Mouse (Mus musculus) ES-E14 (cell line): ENCODE data around the gene Mrpl42. TPM values are rescaled to one million over a fixed set of nuclear protein-coding genes. Genes with fewer than 3 reads are reported as not detected.

Experiments used
- DNase-seq: peaks from one replicate; pipeline ENCODE4 v3.0.0-alpha.2; 2013; ENCODE audit warnings: low read depth, low spot score
- H3K27ac ChIP-seq: 2 replicates; pipeline ENCODE4 v1.5.1; 2012; ENCODE audit warnings: low read depth, mild to moderate bottlenecking, low read length, moderate library complexity, mixed read lengths; ENCODE audit not compliant: poor library complexity, insufficient read depth, severe bottlenecking
- H3K36me3 ChIP-seq: 2 replicates; pipeline ENCODE4 v1.6.1; 2012; ENCODE audit warnings: mild to moderate bottlenecking, low read length, moderate library complexity, mixed read lengths; ENCODE audit not compliant: control insufficient read depth, poor library complexity, insufficient read depth, severe bottlenecking
- H3K4me1 ChIP-seq, 2 experiments: fragments of 150-350 bp in 1 of 2; sonication (generic) in 1 of 2; 2 replicates each; pipeline ENCODE4 v1.6.1; 2012; ENCODE audit warnings: low read length in 2 of 2, mild to moderate bottlenecking in 1 of 2, mixed read lengths in 1 of 2; ENCODE audit not compliant: control insufficient read depth in 2 of 2, insufficient read depth in 2 of 2, poor library complexity in 1 of 2
- H3K4me3 ChIP-seq, 2 experiments: fragments of 150-350 bp in 1 of 2; sonication (generic) in 1 of 2; 2 replicates each; pipeline ENCODE4 v1.5.1; 2012; ENCODE audit warnings: low read length in 2 of 2, low read depth in 1 of 2, mild to moderate bottlenecking in 1 of 2, mixed read lengths in 1 of 2; ENCODE audit not compliant: insufficient read depth in 1 of 2, poor library complexity in 1 of 2, severe bottlenecking in 1 of 2
- H3K9ac ChIP-seq: 2 replicates; pipeline ENCODE4 v1.6.1; 2012; ENCODE audit warnings: low read depth, mild to moderate bottlenecking, low read length, mixed read lengths; ENCODE audit not compliant: poor library complexity, insufficient read depth, severe bottlenecking
- H3K9me3 ChIP-seq: fragments of 150-350 bp; sonication (generic); 2 replicates; pipeline ENCODE4 v1.6.1; 2012; ENCODE audit warnings: low read depth, mild to moderate bottlenecking, low read length; ENCODE audit not compliant: control insufficient read depth, insufficient read depth
- CHD2 ChIP-seq: IDR thresholded peaks from 2 replicates; pipeline ENCODE4 v1.6.1; 2014; ENCODE audit warnings: mild to moderate bottlenecking, low read depth, low read length, inconsistent platforms
- HCFC1 ChIP-seq: IDR thresholded peaks from 2 replicates; pipeline ENCODE4 v1.6.1; 2012; ENCODE audit warnings: low read length, inconsistent platforms, borderline replicate concordance; ENCODE audit not compliant: insufficient read depth
- MAFK ChIP-seq: IDR thresholded peaks from 2 replicates; pipeline ENCODE4 v1.6.1; 2014; ENCODE audit warnings: mild to moderate bottlenecking, low read depth, low read length, inconsistent platforms; ENCODE audit not compliant: insufficient read depth
- ZC3H11A ChIP-seq: IDR thresholded peaks from 2 replicates; pipeline ENCODE4 v1.6.1; 2012; ENCODE audit warnings: low read depth, mild to moderate bottlenecking, inconsistent platforms, low read length, borderline replicate concordance
- ZNF384 ChIP-seq: IDR thresholded peaks from 2 replicates; pipeline ENCODE4 v1.6.1; 2012; ENCODE audit warnings: low read depth, low read length, inconsistent platforms
- in situ Hi-C, 2 experiments: fragments of 600-800 bp; cut with MboI; formaldehyde crosslinking; loops; one replicate each; pipeline ENCODE4 v1.15.1; 2025; ENCODE audit warnings: low sequenced_read_pairs in 2 of 2, inconsistent platforms in 1 of 2; ENCODE audit not compliant: unreplicated experiment in 2 of 2
- total RNA-seq: library from RNA; depleted of rRNA; stranded (reverse); fragments of 300-350 nt; gene quantifications from 2 replicates; pipeline ENCODE4 v1.2.3, GENCODE M21; 2012

The Mrpl42 gene
- total RNA-seq, 1 experiment = 163 TPM

DNA sequence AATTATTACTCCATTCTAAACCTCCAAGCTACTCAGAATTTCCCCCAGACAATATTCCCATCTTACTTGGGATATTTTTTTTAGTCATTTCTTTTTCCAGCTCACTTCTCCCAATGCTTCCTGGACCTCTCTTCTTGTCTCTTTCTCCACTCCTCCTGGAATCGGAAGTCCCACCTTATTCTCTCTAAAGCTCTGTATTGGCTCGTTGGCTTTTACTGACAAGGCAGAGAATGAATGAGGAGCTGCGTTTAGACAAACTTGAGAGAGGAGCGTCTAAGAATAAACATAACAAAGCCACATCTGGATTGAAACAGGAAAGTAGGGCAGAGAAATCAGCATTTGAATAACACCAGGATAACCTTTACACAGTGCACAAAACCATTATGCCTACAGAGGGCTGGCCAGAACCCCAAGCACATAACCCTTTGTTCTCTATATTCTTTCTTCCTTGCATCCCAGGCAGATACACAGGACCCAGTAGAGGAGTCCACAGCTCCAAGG lies 40.6 kb downstream of the Mrpl42 start:
- Histone ChIP-seq H3K9ac (0 out of 2 replicates have a peak overlapping the region, but pooled peaks have one; percentile 31), H3K9me3 (no peaks in the 10 kb centered on the region), H3K36me3 (peaks cover 3% of the 10 kb centered on the region; the same call in 1 of the 2 replicates), H3K4me3 (peak overlapping the region; percentile 60 to 70; a peak in 3 of 4 replicates), H3K4me1 (peaks cover 12 to 18% of the 10 kb centered on the region in 2 experiments; a peak in 3 of 4 replicates), H3K27ac (peak overlapping the region; percentile 92)
- DNase-seq = peak; percentile 76
- TF ChIP-seq ZC3H11A = no peak
- TF ChIP-seq CHD2 = peak; percentile 91
- TF ChIP-seq ZNF384 = no peak
- TF ChIP-seq MAFK = no peak
- no peak for TF ChIP-seq HCFC1
- in situ Hi-C loops = loop anchor here in 1 of 2 experiments (25.0 kb wide), 1 partner anchor 774 kb away; the partner anchor contains the start of gene Cep83

DNA sequence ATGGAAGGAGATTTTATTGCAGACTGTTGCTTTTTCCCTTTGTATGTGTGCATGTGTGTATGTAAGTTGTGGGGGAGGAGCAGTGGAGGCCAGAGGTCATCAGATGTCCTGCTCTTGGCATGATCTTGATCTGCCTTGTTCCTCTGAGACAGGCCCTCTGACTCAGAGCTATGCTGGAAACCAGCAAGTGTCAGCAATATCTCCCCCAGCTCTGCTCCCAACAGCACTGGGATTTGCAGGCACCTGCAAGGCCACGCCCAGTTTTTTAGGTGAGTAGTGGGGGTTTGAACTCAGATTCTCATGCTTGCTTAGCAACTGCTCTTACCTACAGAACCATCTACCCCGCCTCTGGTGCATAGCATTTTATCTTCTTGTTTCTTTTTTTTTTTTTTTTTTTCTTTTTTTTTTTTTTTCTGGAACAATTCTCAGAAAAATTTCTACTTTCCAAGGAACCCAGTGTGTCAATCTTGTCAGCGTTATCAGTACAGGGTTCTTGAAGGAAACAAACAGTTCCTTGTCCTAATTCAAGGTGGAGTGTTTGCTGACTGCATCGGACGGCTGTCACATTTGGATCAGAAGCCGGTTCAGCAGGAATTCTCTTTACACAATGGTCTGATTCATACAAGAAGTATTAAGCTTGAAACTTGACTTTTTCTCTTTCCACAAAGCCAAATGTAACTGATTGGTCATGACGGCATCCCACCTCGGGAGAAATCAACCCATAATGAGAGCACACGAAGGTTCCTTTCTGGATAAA lies 43.5 kb downstream of the Mrpl42 start:
- no peak for DNase-seq
- no peak overlapping the region for H3K4me3 ChIP-seq
- no peaks in the 10 kb centered on the region for H3K9me3 ChIP-seq
- TF ChIP-seq ZC3H11A = no peak
- 0 out of 2 replicates have a peak, but pooled peaks have one; percentile 1 for TF ChIP-seq MAFK
- peak; percentile 58; the same call in 1 of the 2 replicates for TF ChIP-seq ZNF384
- peaks cover 17% of the 10 kb centered on the region in 2 experiments for H3K4me1 ChIP-seq
- H3K36me3 ChIP-seq = peaks cover 3% of the 10 kb centered on the region; the same call in 1 of the 2 replicates
- H3K9ac ChIP-seq = no peak overlapping the region
- in situ Hi-C loops = loop anchor here in 1 of 2 experiments (25.0 kb wide), 1 partner anchor 771 kb away; the partner anchor contains the start of gene Cep83
- H3K27ac ChIP-seq = no peak overlapping the region

DNA sequence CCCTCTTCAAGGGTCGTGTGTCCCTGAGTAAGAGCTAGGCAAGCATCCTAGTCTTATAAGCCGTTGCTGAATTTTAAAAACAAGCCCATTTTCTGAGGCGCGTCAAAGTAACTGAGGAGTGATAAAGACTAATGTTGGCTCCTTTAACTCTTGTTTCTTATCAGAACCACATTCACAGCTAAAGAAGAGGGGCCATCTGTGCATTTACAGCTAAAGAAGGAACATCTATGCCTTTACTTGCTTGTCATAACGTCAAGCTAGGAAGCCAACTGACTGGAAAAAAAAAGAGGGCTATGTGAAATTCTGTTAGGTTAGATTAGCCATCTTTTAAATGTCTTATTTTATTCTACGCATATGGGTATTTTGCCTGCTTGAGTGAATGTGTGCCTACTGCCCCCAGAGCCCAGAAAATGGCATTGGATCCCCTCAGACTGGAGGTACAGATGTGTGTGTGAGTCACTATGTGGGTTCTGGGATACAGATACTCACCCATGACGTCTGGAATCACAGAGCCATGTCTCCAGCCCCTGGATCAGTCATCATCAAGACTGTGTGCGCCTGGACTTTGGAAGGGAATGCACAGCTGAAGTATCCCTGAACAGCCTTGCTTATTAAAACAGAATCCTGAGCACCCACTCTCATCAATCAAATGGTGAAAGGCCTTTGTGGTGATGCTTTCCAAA lies 44.2 kb downstream of the Mrpl42 start:
- DNase-seq = no peak
- H3K4me3 ChIP-seq = peak overlapping the region in 1 of 2 experiments; percentile 27; a peak in 2 of 4 replicates
- H3K27ac ChIP-seq = no peak overlapping the region
- TF ChIP-seq HCFC1 (no peak), ZC3H11A (no peak), ZNF384 (no peak), MAFK (0 out of 2 replicates have a peak, but pooled peaks have one; percentile 6), CHD2 (no peak)
- no peak overlapping the region for H3K9ac ChIP-seq
- H3K9me3 ChIP-seq = no peaks in the 10 kb centered on the region
- peaks cover 3% of the 10 kb centered on the region; the same call in 1 of the 2 replicates for H3K36me3 ChIP-seq
- in situ Hi-C loops = loop anchor here in 1 of 2 experiments (25.0 kb wide), 1 partner anchor 770 kb away; the partner anchor contains the start of gene Cep83
- H3K4me1 ChIP-seq = peaks cover 17% of the 10 kb centered on the region in 2 experiments

DNA sequence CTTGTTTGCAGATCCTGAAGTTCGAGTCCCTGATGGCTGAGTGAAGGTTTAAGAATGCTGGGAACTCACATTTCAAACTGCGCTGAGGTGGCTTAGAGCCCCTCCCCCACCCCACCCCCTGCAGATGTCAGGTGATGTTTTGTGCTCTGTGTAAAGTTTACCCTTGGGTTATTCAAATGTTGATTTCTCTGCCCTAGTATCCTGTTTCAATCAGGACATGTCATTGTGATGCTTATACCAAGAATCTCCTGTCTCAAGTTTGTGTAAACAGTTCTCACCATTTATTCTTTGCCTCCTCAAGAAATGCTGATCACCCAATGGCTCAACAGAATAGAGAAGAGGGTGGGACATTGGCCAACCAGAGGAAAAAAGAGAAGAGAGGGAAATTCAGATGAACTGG lies 45.6 kb downstream of the Mrpl42 start:
- Histone ChIP-seq H3K27ac (peak overlapping the region; percentile 76; the same call in 1 of the 2 replicates), H3K36me3 (peaks cover 3% of the 10 kb centered on the region; the same call in 1 of the 2 replicates), H3K4me1 (peaks cover 13 to 14% of the 10 kb centered on the region in 2 experiments), H3K4me3 (peak overlapping the region; percentile 8 to 50; a peak in 2 of 4 replicates), H3K9ac (no peak overlapping the region), H3K9me3 (no peaks in the 10 kb centered on the region)
- in situ Hi-C loops = loop anchor here in 1 of 2 experiments (25.0 kb wide), 1 partner anchor 769 kb away; the partner anchor contains the start of gene Cep83
- DNase-seq = peak; percentile 94
- no peak for TF ChIP-seq ZNF384
- no peak for TF ChIP-seq HCFC1
- TF ChIP-seq MAFK = peak; percentile 71; the same call in 1 of the 2 replicates
- no peak for TF ChIP-seq ZC3H11A
- TF ChIP-seq CHD2 = peak; percentile 78
